Mouse (Mus musculus) WW6 (cell line): Measurements from ENCODE around the gene Pced1b.
A peak's percentile ranks its signal among the peaks of the same experiment; 100 is the strongest.
"Not testable (repeated sequence)": the region's sequence is repeated elsewhere in the genome, so short reads cannot be mapped to it uniquely, and the experiment has no call there.

Source experiments
- DNase-seq: peaks from one replicate; pipeline ENCODE4 v3.0.0-alpha.2; 2013; ENCODE audit warnings: low read depth, low spot score

Gene Pced1b

DNA sequence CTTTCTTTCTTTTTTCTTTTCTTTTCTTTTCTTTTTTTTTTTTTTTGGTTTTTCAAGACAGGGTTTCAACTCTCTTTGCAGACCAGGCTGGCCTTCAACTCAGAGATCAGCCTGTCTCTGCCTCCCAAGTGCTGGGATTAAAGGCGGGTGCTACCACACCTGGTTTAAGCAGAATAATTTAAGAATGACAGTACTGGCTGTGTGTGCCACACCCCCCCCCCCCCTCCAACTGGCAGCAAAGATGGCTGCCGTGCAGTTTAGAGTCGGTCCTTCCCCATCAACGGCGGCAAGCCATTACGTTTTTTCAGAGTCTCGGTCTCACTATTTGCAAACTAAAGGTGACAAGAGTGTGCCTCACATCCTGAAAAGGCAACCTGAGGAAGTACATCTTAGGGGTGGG is 124.0 kb downstream of the Pced1b start:
- no peak for DNase-seq

DNA sequence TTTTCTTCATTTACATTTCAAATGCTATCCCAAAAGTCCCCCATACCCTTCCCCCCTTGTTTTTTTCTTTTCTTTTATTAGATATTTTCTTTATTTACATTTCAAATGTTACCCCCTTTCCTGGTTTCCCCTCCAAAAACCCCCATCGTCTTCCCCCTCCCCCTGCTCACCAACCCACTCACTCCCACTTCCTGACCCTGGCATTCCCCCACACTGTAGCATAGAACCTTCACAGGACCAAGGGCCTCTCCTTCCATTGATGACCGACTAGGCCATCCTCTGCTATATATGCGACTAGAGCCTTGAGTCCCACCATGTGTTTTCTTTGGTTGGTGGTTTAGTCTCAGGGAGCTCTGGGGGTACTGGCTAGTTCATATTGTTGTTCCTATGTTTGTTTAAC is 125.1 kb downstream of the Pced1b start:
- DNase-seq, result not testable (repeated sequence)

DNA sequence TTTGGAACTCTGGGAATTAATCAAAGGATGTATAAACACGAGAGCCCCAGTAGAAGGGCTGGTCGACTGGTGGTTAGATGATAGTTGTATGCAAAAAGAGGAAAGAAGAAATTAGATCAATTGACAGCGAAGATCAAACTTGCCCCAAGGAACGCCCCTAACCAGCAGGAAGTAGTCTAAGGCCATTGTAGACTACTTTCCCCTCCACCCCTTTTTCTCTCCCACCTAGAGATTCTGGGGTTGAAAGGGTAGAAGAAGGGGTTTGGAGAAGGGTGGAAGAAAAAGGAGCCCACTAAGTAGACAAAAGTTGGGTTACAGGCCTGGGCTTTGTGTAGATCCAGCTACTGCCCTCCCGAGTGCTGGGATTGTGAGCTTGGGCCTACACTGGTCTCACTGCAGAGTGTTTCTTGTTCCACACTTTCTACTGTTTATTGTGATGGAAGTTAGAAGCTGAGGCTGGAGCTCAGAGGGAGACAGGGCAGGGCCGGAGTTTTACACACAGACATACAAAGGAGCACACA is 125.8 kb downstream of the Pced1b start:
- DNase-seq, result no peak

DNA sequence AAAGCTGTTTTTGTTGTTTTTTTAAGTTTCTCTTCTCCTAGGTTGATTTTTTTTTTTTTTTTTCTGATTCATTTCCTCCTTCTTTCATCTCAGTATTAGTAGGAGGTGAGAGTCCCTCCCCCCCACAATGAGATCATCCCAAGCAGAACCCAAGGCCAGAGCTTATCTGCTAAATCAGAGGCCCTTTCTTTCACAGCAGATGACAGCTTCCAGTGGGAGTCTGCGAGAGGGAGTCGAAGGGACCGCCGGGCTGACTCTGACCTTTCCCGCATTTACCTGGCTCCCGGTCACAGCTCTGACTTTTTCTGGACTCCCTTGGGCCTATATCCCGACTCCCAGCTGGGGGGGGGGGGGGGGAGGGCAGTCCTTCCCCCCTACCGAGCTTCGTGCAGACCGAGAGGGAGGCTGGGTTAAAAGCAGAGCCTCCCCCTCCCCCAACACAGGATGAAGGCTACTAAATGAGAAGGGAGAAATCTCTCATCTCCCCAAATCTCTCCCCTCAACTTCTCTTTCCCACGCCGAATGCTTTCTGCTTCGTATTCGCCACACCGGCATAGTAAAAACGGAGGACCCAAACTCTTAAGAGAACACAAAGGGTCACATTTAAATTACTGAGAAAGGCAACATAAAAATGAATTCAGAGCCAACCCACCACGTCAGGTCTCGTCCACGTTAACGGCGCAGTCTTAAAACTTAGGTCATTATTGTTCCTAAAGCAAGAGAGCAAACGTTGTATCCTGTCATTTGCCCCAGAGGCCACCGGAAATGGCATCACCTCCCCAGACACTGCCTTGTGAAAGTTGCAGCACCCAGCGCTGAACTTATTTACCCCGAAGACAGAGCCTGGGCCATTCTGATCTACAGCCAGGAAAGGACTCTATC is 126.5 kb downstream of the Pced1b start:
- DNase-seq, result no peak

DNA sequence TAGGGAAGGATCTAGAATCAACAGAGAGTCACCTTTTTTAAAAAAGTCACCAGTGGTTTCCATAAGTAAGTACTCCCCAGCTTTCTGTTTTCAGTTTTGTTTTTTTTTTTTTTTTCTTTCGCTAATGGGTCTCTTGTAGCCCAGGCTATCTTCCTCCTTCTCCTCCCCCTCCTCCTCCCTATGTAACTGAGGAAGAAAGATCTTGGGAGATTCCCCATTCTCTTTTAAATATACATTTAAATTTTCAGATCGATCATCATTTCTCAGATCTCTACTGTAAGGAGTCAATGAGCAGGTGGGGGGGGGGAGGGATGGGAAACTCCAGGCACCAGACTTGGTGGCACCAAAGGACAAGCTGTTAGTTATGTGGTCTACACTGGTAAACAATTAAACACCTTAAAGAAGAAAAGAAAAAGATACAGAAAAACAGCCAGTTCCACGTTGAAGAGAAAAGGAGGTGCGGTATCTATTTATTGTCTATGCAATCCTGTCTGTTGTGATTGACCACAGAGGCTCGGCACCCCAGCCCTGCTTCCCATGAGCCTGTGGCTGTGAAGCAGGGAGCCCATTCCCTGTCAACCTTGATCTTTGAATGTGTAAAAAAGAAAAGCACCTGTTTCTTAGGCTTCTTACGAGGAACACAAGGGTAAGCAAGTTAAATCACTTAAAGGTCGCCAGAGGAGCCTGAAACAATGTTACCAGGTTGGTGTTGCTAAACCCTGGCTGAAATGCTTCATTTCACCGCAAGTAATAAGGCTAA is 127.4 kb downstream of the Pced1b start:
- no peak for DNase-seq

DNA sequence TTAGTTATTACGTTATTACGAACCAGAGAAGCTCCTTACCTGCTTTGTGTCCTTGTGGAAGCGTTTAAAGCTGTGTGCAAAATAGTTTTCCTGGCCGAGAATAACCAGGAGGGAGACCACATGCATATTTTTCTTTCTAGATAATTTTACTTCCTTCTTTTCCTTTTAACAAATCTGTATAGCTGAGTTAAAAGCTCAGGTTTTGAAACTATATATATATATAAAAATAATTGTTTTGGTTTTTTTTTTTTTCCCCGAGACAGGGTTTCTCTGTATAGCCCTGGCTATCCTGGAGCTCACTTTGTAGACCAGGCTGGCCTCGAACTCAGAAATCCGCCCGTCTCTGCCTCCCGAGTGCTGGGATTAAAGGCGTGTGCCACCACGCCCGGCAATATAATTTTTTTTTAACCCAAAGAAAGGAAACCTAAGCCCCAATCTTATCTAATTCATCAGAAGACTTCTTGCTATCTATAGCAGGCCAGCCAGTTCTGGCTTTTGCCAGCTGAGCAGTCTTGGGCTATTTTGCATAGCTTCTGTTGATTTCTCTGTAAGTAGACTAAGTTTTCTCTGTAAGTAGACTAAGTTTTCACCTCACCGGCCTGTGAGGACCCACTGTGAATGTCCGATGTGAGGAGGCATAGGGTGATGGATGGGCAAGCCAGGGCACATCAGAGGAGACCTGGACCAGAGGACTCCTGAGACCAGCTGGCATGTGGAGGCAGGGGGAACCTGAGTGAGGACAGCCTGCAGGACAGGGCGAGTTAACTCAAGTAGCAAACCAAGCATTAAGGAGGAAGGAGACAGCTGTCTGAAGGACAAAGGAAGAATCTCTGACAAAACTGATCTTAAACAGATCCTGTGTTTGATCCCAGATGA is 128.2 kb downstream of the Pced1b start:
- no peak for DNase-seq

DNA sequence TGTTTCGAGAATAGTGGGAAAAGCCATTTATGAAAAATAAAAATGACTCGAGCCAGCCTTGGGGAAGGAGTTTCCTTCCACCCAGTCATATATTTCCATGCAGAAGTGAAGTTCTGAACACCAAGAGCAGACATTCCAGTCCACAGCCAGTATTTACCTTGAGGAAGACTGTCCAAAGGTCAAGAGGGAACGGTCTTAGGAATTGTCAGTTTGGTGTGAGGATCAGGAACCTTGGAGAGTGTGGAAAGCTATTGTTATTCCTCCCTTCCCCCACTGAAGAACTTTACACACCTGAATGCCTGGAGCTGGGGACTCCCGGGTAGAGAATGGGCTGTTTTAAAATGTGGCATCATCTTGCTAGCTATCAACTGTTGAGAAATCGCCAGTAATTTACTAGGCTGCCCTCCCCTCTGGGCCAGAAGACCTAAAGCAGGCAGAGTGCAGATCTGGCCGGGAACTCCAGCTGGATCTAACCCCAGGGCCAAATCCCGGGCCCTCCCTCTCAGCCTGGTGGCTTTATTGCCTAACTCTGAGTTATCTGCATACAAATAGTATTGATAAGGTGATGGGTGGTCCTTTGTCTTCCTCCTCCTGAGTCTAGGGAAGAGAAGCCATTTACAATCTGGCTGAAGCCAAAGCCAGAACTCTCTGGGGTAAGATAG is 129.3 kb downstream of the Pced1b start:
- peak; percentile 68 for DNase-seq

DNA sequence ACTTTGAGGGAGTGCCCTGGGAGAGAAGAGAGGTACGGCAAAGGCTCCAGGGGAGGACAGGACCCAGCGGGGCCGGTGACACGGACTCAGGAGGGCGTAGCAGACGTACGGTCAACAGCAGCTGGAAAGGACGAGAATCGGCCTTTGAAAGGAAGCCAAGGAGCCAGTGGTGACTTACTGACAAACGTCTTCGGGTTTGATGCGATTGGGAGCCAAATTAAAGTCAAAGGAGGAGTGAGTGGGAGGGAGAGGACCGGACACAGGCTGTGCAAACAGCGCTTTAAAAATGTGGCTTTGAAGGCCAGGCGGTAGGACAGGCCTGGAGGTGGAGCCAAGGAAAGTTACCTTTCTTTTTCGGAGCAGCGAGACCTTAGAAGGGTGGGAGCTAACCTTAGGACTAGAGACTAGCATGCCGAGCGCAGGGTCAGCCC is 129.9 kb downstream of the Pced1b start:
- no peak for DNase-seq

DNA sequence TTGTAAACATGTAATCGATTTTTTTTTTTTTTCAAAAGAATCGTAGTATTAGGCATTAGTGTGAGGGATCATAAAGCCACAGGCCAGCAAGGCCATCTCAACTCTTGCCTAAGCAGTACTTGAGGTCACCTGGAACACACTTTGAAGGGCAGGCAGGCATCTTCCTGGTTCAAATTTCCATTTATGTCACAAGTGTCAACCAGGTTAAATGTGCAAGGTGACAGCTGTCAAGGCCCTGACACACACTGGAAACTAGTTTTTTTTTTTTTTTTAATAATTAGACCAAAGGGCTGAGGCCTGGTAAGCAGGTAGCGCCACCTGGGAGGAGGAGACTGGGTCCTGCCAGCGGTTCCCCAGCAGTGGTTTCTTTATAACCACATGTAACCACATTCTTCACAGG is 131.2 kb downstream of the Pced1b start:
- no peak for DNase-seq

DNA sequence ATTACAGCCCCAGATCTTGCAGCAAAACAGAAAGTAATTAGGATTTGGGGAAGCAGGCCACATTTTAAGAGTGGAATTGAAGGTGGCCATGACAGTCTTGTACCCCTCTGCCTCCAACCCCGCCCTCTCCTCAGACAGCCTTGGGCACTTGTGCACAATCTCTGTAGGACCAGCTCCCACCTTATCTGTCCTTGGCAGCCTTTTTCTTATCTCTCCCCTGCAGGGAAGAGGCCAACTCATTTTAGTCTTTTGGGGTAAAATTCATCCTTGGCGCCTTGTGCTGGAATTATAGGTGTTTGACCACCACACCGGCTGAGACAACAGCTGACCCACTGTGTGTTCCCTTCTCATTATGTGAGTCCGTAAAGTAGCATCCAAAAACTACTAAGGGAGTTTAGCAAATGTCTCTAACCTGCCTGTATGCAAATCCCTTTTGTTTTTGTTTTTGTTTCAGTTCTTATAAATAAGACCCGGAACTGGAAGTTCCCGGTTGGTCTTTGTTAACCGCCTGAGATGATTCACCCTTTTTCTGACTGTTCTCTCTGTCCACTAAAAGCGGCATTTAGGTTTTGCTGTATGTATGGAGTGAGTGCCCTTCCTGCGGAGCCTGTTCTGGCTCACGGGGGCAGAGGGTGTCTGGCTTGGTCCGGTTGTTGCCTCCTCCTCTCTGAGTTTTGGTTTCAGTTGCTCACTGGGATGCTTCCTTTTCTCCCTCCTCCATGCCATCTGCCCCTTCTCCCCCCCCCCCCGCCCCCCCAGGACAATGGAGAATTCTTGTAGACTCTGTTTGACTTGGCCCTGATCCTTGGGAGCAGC is 132.8 kb downstream of the Pced1b start:
- DNase-seq, result no peak

DNA sequence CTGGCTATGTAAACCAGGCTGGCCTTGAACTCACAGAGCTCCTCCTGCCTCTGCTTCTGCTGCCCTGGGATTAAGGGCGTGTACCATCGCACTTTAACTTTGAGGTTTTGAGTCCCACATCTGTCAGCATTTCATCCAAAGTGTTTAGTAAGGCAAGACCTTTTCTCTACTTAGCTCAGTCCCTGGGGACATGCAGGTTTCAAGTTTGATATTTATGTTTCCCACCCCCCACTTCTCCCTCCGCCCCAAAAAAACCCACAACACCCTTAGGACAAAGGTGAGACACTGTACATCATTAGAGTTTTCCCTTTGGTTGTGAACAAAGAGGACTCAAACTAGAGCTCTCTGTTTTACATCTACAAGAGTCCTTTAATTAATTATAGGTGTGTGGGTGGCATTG is 135.7 kb downstream of the Pced1b start:
- DNase-seq, result no peak

DNA sequence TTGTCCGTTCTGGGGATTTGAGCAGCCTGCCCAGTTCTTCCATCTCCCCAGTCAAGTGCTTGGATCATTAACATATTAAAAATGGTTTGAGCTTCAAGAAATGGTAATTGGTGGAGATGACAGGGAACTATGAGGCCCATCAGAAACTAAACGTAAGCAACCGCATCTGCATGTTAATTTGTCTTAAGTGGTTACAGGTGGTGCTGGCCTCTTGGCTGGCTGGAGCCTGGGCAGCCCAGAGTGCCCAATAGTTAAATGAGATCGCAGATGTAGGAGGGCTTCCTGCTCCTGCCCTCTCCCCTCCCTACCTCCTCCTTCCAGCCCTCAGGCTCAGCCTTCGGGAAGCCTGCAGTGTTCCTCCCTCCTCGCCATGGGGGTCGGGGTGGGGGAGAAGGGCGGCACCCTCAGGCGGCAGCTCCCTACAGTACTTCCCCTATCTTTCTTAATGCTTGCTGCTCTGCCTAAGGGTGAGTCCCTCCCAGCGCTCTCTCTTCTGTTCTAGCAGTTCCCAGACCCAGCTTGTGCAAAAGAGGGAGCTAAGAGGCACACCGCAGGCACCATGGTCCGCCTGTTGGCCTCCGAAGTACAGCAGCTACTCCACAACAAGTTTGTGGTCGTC is 136.7 kb downstream of the Pced1b start:
- no peak for DNase-seq

DNA sequence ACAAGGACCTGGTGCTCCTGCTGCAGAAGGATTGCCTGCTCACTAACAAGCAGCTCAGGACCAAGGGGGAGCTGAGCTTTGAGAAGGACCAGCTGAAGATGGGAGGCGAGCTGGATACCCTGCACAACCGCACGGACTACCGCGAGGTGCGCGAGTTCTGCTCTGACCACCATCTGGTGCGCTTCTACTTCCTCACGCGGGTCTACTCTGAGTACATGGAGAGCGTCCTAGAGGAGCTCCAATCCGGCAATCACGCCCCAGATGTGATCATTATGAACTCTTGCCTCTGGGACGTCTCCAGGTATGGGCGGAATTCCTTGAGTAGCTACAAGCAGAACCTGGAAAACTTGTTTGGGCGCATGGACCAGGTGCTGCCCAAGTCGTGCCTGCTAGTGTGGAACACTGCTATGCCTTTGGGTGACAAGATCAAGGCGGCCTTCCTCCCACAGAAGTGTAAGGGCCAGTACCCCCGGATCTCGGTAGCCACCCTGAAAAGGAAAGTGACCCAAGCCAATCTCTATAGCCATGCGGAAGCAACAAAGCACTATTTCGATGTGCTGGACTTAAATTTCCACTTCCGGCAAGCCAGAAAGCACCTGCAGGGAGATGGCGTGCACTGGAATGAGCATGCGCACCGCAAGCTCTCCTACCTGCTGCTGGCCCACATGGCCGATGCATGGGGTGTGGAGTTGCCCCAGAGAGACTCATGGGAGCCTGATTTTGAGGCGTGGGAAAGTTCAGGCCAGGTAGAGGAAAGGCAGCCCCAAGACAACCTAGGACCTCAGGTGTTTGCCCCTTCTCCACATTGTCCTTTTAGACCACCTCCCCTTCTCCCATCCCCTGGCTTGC is 137.5 kb downstream of the Pced1b start:
- no peak for DNase-seq

DNA sequence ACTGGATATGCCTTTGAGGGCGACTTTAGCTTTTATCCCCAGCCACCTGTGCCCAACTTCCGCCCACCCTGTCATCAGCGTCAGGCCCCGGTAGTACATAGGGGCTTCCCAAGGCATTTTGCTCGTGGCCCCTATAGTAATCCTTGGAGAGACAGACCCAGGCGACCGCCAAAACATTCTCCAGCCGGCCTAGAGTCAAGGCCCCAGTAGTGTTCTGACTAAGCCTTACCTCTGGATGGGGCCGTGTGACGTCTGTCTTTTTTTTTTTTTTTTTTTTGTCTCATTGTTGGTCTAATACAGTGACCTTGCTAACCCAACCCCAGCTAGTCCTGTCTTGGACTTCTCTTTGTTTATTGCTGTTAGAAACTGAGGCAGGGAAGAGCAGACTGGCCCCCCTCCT is 138.3 kb downstream of the Pced1b start:
- DNase-seq, result not testable (repeated sequence)

DNA sequence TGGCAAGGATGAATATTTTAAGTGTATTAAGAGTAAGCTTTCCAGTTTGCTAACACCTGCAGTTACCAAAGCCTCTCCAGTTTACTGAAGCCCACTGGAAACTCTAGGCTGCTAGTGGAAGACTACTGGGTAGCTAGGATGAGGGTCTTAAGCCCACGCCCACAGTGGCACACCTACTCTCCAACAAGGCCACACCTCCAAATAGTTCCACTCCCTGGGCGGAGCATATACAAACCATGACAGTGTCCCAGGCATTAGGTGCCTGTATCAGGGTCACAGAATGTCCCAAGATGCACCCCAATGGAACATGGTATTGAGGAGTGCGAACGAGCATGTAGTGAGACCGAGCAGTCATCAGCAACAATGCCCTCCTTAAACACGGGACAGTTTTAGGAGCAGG is 140.9 kb downstream of the Pced1b start:
- DNase-seq, result no peak

DNA sequence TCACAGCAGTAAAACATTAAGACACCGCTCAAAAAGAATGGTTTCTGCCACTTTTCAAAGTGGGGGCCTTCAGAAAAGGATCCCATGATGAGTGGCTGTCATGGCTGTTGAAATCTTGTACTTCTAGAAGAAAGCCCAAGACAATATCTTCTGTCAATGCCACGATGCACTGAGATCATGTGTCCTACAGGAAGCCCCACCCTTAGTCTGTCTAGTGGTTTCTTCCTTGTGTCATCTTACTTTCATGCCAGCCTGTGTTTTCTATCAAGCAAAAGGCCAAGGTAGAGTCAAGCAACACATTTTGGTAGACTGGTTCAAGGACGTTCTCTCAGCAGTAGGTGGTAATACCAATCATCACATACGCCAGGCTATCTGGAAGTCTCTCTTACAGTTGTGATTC is 142.7 kb downstream of the Pced1b start:
- no peak for DNase-seq

DNA sequence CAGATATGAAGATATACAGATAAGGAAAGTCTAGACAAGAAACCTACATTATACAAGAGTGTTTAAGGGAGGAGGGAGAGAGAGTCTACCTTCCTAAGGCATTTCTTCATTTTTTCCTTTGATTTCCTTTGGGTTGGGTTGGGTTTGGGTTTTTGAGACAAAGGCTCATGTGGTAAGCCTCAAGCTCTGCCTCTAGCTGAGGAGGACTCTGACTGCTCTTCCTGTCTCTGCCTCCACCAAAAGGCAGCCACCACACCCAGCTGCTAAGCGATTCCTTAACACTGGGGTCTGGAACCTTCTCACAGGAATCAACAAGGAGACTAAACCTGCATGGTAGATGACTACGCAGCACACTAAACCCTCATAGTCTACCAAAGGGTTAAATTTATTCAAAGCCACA is 143.9 kb downstream of the Pced1b start:
- DNase-seq, result no peak

DNA sequence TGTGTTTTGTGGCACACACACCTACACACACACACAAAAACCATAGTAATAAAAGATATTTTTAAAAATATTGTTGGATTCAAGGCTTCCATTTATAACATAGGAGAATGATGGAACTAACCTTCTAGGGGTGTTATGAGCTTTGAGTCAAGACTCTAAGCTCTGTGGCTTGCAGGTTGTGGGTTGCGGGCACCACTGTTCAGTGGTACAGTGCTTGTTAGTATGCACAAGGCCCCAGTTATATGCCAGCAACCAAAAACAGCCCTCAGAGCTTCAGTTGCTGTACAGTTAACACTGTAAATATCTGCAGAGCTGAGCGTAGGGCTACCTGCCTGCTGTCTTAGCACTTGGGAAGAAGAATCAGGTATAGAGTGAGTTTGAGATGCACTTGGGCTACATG is 144.5 kb downstream of the Pced1b start:
- no peak for DNase-seq

DNA sequence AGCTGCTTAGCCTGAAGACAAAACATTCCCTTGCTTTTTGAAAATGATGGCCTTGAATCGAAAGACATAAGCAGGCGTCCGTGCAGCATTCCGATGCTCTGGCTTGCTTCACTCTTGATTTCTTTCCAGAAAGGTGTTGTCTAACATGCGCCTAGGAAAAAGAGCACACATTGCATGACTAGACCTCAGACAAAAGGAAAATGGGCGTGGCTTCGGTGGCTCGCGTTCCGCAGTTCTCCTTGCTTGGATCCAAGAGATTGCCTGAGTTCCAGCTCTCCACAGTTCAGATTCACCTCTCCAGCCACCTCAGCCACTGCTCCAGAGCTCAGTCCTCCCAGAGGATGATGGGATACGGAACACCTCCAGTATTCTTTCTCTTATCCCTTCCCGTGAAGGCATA is 147.7 kb downstream of the Pced1b start:
- peak; percentile 67 for DNase-seq
